8 mouse cellular contexts compared by ENCODE assay signal in the genomic region with DNA sequence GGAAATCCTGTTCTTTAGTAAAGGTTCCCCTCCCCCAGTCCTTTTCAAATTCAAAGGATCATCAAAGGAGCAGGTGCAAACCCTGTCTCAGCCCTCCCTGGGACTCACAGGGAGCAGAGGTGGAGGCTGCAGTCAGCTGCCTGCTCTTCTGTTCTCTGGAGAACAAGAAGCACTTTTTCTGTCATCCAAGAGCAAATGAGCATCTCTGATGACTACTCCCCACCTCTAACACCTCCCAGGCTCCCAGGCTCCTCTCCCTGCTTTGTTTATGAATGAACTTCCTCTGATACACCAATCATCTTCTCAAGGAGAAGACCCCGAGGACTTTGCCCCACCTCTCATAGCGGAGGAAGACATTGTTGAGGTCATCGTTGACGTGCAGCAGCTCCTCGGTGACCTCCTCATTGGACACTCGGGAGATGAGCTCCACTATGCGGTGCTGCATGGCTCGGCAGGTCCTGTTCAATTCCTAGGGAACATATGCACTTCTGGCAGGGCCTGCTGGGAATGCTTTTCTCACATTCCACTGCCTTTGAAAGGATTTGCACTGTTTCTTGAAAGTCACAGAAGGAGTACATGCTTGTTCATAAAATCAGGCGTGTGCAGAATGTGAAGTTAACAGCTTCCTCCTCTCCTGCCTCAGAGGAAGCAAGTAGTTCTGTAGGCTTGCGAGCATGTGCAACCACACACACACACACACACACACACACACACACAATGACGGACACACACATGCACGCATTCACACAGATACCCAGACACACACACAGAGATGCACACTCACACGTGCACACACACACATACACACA. TPM values are rescaled to one million over a fixed set of nuclear protein-coding genes. Genes with fewer than 3 reads are reported as not detected.
A peak's percentile ranks its signal among the peaks of the same experiment; 100 is the strongest.
DNase-seq lines count a peak whose midpoint lies in the region; ATAC-seq and TF ChIP-seq lines count a peak whose summit lies in the region.

No protein-coding gene starts in this region.

- peak; percentile 44 for DNase-seq in lung, embryonic 14.5 days
- DNase-seq in lung, postnatal 36 days = no peak
- peak; percentile 56 for DNase-seq in telencephalon, adult 2 months (ENCODE audit: low read depth, low spot score)
- no peak for DNase-seq in gastrocnemius, postnatal 4 days (ENCODE audit: low spot score in 2 of 2)
- no peak for DNase-seq in kidney, postnatal 4 days

- H3K4me3 ChIP-seq in lung, embryonic 14.5 days (ENCODE audit: low read depth, low read length) = no peak overlapping the region
- no peak overlapping the region for H3K4me3 ChIP-seq in embryonic facial prominence, embryonic 15.5 days (replicated peaks)
- no peak overlapping the region for H3K4me3 ChIP-seq in limb, embryonic 15.5 days
- H3K4me3 ChIP-seq in kidney, embryonic 15.5 days (replicated peaks) = no peak overlapping the region

- no peaks in the 10 kb centered on the region for H3K9me3 ChIP-seq in lung, embryonic 14.5 days (ENCODE audit: low read depth, low read length)
- no peaks in the 10 kb centered on the region for H3K9me3 ChIP-seq in embryonic facial prominence, embryonic 15.5 days (replicated peaks)
- no peaks in the 10 kb centered on the region for H3K9me3 ChIP-seq in limb, embryonic 15.5 days
- H3K9me3 ChIP-seq in kidney, embryonic 15.5 days (replicated peaks) = no peaks in the 10 kb centered on the region

- no peaks in the 10 kb centered on the region for H3K4me1 ChIP-seq in lung, embryonic 14.5 days (ENCODE audit: insufficient read depth)
- H3K4me1 ChIP-seq in embryonic facial prominence, embryonic 15.5 days = peaks cover 18% of the 10 kb centered on the region
- H3K4me1 ChIP-seq in limb, embryonic 15.5 days = peaks cover 30% of the 10 kb centered on the region
- H3K4me1 ChIP-seq in kidney, embryonic 15.5 days = no peaks in the 10 kb centered on the region

- no peak overlapping the region for H3K9ac ChIP-seq in lung, embryonic 14.5 days
- H3K9ac ChIP-seq in embryonic facial prominence, embryonic 15.5 days = no peak overlapping the region
- no peak overlapping the region for H3K9ac ChIP-seq in limb, embryonic 15.5 days
- H3K9ac ChIP-seq in kidney, embryonic 15.5 days = no peak overlapping the region

- H3K4me2 ChIP-seq in lung, embryonic 14.5 days = no peak overlapping the region
- no peak overlapping the region for H3K4me2 ChIP-seq in embryonic facial prominence, embryonic 15.5 days (replicated peaks)
- no peak overlapping the region for H3K4me2 ChIP-seq in limb, embryonic 15.5 days
- no peak overlapping the region for H3K4me2 ChIP-seq in kidney, embryonic 15.5 days

- no peak for TF ChIP-seq CTCF in lung, embryonic 14.5 days (IDR thresholded peaks at IDR 0.05; ENCODE audit: low read depth)

- WGBS in lung, embryonic 14.5 days = 33% methylated on average over 13 of the region's 13 CpGs
- 44% methylated on average over 13 of the region's 13 CpGs for WGBS in embryonic facial prominence, embryonic 15.5 days
- 36% methylated on average over 13 of the region's 13 CpGs for WGBS in limb, embryonic 15.5 days
- 47% methylated on average over 13 of the region's 13 CpGs for WGBS in kidney, embryonic 15.5 days

- no peak overlapping the region for H3K27ac ChIP-seq in lung, embryonic 14.5 days (ENCODE audit: low read depth)
- H3K27ac ChIP-seq in embryonic facial prominence, embryonic 15.5 days (replicated peaks) = peak overlapping the region; percentile 48; the same call in 1 of the 2 replicates
- H3K27ac ChIP-seq in limb, embryonic 15.5 days = peak overlapping the region; percentile 39; the same call in 1 of the 2 replicates
- H3K27ac ChIP-seq in kidney, embryonic 15.5 days = no peak overlapping the region

- no peaks in the 10 kb centered on the region for H3K36me3 ChIP-seq in lung, embryonic 14.5 days (ENCODE audit: insufficient read depth)
- peaks cover 31% of the 10 kb centered on the region for H3K36me3 ChIP-seq in embryonic facial prominence, embryonic 15.5 days
- H3K36me3 ChIP-seq in limb, embryonic 15.5 days = peaks cover 25% of the 10 kb centered on the region
- H3K36me3 ChIP-seq in kidney, embryonic 15.5 days = peaks cover 25% of the 10 kb centered on the region

- no peaks in the 10 kb centered on the region for H3K27me3 ChIP-seq in lung, embryonic 14.5 days (ENCODE audit: insufficient read depth, low read length)
- no peaks in the 10 kb centered on the region for H3K27me3 ChIP-seq in embryonic facial prominence, embryonic 15.5 days
- no peaks in the 10 kb centered on the region for H3K27me3 ChIP-seq in limb, embryonic 15.5 days
- no peaks in the 10 kb centered on the region for H3K27me3 ChIP-seq in kidney, embryonic 15.5 days

- no peak for ATAC-seq in lung, embryonic 14.5 days (ENCODE audit: insufficient read depth)
- ATAC-seq in embryonic facial prominence, embryonic 15.5 days (ENCODE audit: insufficient number of reproducible peaks, low FRiP score, low TSS enrichment, low read depth) = no peak
- no peak for ATAC-seq in limb, embryonic 15.5 days (ENCODE audit: insufficient number of reproducible peaks, low FRiP score, low TSS enrichment, low read depth)
- no peak for ATAC-seq in kidney, embryonic 15.5 days (replicated peaks; ENCODE audit: low FRiP score)

RNA-seq across cellular contexts. Expression of a gene that starts 26.4 kb away (rescaled TPM):
- polyA plus RNA-seq in lung, embryonic 14.5 days (2014; fragmentation: Nextera tagmentation; extraction: Ambion mirVana) = 73.9 and 77.2 TPM in 2 replicates
- polyA plus RNA-seq in embryonic facial prominence, embryonic 15.5 days (2015; fragmentation: Nextera tagmentation; extraction: Ambion mirVana) = 76.7 and 78.1 TPM in 2 replicates
- polyA plus RNA-seq in limb, embryonic 15.5 days (2015; fragmentation: Nextera tagmentation; extraction: Ambion mirVana) = 66.5 and 70.3 TPM in 2 replicates
- total RNA-seq in gastrocnemius, postnatal 4 days (2021) = 10 to 100 TPM; 48.6 to 53.1 TPM
- 56.3 and 60.0 TPM in 2 replicates for polyA plus RNA-seq in kidney, embryonic 15.5 days (2015; fragmentation: Nextera tagmentation; extraction: Ambion mirVana)

Comparison
In these comparisons a context has a peak if more than half of its experiments do, and no peak if none do; other contexts are left out.
1. DNase-seq: peak in lung, embryonic 14.5 days (single experiment) and telencephalon, adult 2 months (single experiment); none in lung, postnatal 36 days (single experiment), gastrocnemius, postnatal 4 days (0 of 2) and kidney, postnatal 4 days (0 of 2).
2. H3K27ac ChIP-seq: peak in embryonic facial prominence, embryonic 15.5 days (single experiment) and limb, embryonic 15.5 days (single experiment); none in lung, embryonic 14.5 days (single experiment) and kidney, embryonic 15.5 days (single experiment).